Mouse (Mus musculus): Measurements from ENCODE around the gene Ide. TPM values are rescaled to one million over a fixed set of nuclear protein-coding genes. Genes with fewer than 3 reads are reported as not detected.

The Ide gene
- polyA plus RNA-seq (2014; fragmentation: Illumina TruSeq; extraction: RNeasy Lipid Tissue Mini Kit (QIAGEN cat#74804); ENCODE audit: low read depth, low replicate concordance): 44.5 TPM

DNA sequence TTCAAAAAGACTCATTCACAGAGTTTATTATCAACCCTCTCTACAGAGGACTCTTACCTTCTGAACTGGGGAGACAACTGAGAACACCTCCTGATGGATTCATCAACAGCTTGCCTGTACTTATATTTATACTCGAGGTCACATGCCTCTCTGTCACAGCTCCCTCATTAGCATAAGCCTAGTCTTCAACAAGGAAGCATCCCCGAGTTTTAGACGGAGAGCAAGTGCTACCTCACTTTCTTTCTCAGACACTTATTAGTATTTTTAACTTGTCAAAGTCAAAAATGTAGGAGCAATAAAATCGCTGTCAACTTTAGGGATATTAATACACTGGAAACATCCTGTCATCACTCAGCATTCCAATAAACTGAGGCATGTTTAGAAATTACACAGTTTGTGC, at the start of gene Ide:
Gene Ide, minus strand, starts transcription at position 101 of the 400 bp plus-strand sequence.

DNA sequence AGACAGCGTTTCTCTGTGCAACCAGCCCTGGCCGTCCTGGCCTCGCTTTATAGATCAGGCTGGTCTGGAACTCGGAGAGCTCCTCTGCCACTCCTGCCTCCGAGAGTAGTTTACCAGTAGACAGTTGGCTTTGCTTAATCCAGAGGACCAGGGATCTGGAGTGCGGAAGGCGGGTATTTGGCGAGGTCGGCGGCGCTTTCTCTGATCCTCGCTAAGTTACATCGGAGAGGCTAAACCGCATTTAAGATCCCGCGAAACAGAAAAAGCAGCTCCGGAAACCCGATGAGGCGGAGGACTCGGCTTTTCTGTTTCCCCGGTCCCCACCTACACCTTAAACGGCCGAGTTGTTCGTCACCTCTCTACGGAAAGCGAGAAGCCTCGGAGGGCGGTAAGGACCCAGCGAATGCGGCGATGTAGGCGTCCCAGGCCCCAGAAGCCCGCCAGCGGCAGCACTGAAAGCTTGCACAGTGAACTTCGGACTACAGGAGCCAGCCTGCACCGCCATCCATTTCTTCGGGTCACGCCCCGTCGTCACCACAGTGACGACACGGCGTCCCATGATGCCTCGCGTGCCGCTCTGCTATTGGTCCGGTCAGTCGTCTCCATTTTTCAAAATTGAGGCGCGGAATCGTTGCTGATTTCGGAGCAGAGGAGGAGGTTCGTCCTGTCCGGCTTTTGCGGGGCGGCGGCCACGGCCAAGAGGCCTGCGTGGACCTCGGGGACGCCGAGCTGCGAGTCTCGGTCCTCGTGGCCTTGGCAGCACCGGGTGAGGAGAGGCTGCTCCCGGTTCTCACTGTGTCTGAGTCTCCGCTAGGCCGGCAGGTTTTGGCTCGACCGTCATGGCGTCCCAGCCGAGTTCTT, 38.3 kb upstream of the Ide start, which contains the start of gene Kif11:
Gene Kif11, plus strand, starts transcription at position 649 of the 861 bp plus-strand sequence.

Other genes starting within 250 kb of the Ide start
- 126 TPM for gene March5, start 130.3 kb downstream of the Ide start, polyA plus RNA-seq (2014; fragmentation: Illumina TruSeq; extraction: RNeasy Lipid Tissue Mini Kit (QIAGEN cat#74804); ENCODE audit: low read depth, low replicate concordance)
- 9.4 TPM for gene Cpeb3, start 129.3 kb downstream of the Ide start, polyA plus RNA-seq (2014; fragmentation: Illumina TruSeq; extraction: RNeasy Lipid Tissue Mini Kit (QIAGEN cat#74804); ENCODE audit: low read depth, low replicate concordance)
- 28.3 TPM for gene Kif11, start 38.6 kb upstream of the Ide start, polyA plus RNA-seq (2014; fragmentation: Illumina TruSeq; extraction: RNeasy Lipid Tissue Mini Kit (QIAGEN cat#74804); ENCODE audit: low read depth, low replicate concordance)
- gene Hhex, start 97.0 kb upstream of the Ide start, polyA plus RNA-seq (2014; fragmentation: Illumina TruSeq; extraction: RNeasy Lipid Tissue Mini Kit (QIAGEN cat#74804); ENCODE audit: low read depth, low replicate concordance): 14.6 TPM
- 51.1 TPM for gene Exoc6, start 212.6 kb upstream of the Ide start, polyA plus RNA-seq (2014; fragmentation: Illumina TruSeq; extraction: RNeasy Lipid Tissue Mini Kit (QIAGEN cat#74804); ENCODE audit: low read depth, low replicate concordance)